Mouse (Mus musculus) brain, embryonic 18.5 days (tissue): ENCODE data around the gene Ppp2r1b.

Experiments
- DNase-seq: peaks from one replicate; pipeline ENCODE4 v3.0.0-alpha.2; 2012; ENCODE audit warnings: low read depth, low spot score

Ppp2r1b gene

GRCm38 (mm10) chr9:50867015-50867414 lies 21.9 kb downstream of the Ppp2r1b start:
- no peak for DNase-seq

DNA sequence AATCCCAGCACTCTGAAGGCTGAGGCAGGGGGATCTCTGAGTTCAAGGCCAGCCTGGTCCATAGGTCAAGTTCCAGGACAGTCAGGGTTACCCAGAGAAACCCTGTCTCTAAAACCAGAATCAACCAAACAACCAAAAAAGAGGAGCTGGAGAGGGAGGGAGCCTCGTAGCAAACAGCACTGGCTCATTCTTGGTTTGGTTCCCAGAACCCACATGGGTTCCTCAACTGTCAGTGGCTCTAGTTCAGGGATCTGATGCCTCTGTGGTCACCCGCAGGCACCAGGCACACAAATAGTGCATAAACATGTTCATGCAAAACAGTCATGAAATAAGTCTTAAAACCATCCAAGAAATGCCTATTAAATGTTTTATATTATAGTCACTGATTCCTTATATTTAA lies 23.1 kb downstream of the Ppp2r1b start:
- DNase-seq: no peak

GRCm38 (mm10) chr9:50873210-50873609 lies 28.1 kb downstream of the Ppp2r1b start:
- DNase-seq: no peak

DNA sequence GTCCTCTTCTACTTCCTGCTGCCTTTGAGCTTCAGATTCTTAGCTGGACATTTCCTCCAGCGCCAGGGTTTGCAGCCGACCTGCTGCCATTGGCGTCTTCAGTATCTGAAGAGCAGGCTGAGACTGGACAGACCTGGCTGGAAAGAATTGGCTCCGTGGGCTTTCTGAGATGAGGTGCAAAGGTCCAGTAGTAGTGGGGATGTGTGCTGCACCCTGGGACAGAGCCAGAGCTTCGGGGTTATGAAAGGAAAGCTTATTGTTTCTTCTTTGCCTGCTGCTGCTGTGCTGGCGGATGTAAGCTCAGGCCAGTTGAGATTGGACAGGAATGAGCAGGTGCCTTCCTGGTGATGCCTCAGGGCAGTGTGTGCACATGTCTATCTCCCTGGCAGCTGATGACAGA lies 28.9 kb downstream of the Ppp2r1b start:
- DNase-seq: no peak

- DNase-seq: no peak
These were observed 30.4 kb downstream of the Ppp2r1b start for GRCm38 (mm10) chr9:50875470-50875869.

- no peak for DNase-seq
These were observed 31.2 kb downstream of the Ppp2r1b start for GRCm38 (mm10) chr9:50876287-50876686.

GRCm38 (mm10) chr9:50877431-50877830 lies 32.3 kb downstream of the Ppp2r1b start:
- DNase-seq: no peak

DNA sequence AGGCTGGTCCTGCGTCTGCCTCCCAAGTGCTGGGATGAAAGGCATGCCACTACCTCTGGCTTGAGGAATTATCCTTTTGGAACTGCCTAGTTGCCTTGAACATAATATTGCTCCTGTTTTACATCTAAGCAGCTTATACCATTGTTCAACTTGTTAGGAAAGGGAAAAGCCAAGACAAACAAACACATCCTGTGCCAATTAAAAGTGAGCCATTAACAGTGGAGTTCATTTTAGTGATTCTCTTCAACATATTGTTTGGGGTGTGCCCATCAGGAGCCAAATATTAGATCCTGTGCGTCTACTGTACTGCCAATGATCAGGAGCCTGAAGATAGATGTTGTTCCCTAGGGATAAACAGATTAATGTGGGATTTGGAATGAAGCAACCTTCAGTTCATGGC lies 37.1 kb downstream of the Ppp2r1b start:
- no peak for DNase-seq

GRCm38 (mm10) chr9:50884093-50884492 lies 39.0 kb downstream of the Ppp2r1b start:
- DNase-seq: no peak

DNA sequence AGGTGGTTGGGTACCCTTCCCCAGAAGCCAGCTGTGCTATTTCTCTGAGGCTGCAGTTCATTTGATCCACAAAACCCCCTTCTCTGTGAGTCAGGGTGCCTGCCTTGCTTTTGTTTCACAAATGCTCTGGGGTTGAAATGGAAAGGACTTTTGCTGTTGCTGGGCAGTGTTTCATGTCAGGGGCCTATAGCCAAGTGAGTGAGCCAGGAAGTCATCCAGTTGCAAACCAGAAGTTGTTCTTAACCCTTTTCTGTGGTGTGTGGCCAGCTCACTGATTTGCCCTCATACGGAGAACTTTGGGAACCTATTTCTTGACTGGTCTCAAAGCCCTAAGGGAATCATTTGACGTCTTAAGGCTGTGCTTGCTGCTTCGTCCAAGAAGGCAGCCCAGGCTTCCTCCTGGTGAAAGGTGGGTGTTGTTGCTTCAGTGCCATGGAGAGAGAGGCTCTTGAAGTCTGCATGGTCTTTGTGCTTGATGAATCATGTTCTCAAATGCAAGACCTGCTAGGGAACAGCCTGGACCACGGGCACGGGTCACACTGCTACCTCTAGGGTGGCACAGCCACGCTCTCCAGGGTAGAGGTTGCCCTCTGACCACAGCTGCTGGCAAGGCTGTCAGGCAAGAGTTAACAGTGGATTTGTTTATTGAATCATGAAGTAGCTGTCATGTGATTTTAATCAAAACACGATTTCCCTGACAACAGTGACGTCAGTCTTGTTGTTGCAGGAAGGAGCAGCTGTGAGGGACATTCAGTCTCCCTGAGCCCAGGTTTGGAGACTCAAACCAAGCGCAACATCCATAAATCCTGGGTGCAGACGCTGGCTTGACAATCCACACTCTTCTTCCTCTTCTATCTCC lies 39.9 kb downstream of the Ppp2r1b start:
- DNase-seq: peak; percentile 30

- no peak for DNase-seq
These were observed 40.5 kb downstream of the Ppp2r1b start for GRCm38 (mm10) chr9:50885600-50885987.

GRCm38 (mm10) chr9:50886870-50887269 lies 41.8 kb downstream of the Ppp2r1b start:
- DNase-seq: no peak

DNA sequence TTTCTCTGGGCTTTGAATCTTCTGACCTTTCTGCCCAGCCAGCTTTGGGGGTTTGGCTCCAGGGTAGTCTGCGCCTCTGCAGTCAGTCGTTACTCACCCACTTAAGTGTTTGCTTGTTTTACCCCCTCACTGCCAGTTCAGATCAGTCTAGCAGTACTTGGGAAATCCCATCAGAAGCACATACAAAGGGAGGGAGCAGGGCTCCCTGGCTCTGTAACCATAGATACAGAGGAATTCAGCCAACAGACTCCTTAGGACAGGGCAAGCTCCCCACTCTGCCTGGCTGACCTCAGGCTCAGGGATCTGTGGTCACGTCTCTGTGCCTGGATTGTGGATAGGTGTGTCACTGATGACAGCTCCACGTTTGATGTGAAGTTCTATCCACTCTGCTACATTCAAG lies 42.2 kb downstream of the Ppp2r1b start:
- no peak for DNase-seq

DNA sequence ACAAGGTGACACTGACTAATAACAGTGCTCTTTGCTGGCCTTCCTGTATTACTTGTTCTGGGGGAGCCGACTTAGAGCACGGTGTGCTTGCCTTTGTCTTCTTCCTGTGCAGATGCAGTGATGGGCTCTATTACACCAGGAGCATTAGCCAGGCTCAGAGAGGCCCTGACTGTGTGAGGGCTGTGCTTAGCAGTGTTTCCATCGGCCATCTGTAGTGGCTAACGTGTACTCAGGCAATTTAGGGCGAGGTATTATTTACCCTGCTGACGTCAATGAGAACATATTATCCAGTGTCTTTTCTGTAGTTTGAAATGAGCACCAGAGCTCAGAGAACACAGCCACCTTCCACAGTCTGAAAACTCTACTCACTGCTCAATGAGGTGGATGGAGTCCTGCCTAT lies 44.1 kb downstream of the Ppp2r1b start:
- DNase-seq: no peak

DNA sequence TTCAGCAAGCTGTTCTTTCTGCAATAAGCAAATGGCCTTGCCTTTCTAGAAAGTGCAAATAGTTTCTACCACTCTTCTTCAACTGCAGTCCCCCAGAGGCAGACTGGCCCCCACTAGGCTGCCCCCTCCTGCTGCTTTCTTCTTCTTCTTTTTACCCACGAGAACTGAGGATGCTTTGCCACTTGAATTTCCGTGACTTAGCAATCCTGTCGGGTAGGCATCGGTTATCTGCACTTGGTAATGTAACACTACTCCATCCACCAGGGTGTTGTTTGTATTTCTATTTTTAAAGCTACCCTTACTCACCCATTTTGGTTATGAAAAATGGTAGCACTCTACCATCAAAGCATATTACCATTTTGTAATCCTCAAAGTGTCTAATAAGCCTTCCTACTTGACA lies 44.9 kb downstream of the Ppp2r1b start:
- no peak for DNase-seq

- no peak for DNase-seq
These were observed 45.5 kb downstream of the Ppp2r1b start for GRCm38 (mm10) chr9:50890494-50891090.

GRCm38 (mm10) chr9:50893665-50894064 lies 48.6 kb downstream of the Ppp2r1b start:
- DNase-seq: no peak

- no peak for DNase-seq
These were observed 55.2 kb downstream of the Ppp2r1b start for GRCm38 (mm10) chr9:50900026-50900920.

GRCm38 (mm10) chr9:50904196-50904847 lies 59.2 kb downstream of the Ppp2r1b start:
- DNase-seq: no peak

DNA sequence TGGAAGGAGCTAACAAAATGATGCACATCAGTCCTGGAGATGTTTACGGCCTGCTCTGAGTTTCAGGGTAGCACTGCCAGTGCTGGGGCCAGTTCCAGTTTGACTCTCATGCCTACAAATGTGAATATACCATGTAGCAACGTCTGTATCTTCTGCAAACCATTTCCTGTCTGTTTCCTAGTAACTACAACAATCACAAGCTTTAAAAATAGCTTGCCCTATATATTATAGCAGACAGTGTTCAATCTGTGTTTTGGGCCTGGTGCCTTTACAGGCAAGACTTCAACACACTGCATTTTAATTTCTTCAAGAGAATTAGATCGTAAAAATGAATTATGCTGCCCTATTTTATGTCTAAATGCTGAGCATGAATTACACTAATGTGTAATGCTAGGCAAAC lies 60.2 kb downstream of the Ppp2r1b start:
- DNase-seq: no peak

GRCm38 (mm10) chr9:50911861-50912515 lies 66.9 kb downstream of the Ppp2r1b start:
- no peak for DNase-seq
